Comparison of ENCODE assay signal across 9 mouse cellular contexts in the genomic region with DNA sequence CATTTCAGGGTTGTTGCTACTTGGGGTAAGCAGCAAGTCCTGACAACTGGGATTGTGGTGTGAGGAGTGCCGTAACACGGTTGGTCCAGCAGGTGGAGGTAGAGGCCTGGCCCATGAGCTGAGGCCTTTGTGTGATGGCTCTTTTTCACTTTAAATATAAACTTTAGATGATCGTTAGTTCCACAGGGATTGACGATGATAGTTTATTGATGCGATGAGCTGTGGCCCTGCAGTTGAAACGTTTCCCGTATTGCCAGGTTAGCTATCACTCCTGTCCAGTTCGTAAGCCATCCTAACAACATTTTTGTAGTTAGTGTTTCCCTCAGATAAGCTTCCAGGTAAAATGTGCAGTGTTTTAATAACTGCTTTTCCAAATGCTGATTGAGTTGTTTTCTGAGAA. TPM values are rescaled to one million over a fixed set of nuclear protein-coding genes. Genes with fewer than 3 reads are reported as not detected.
A peak's percentile ranks its signal among the peaks of the same experiment; 100 is the strongest.
DNase-seq lines count a peak whose midpoint lies in the region; ATAC-seq and TF ChIP-seq lines count a peak whose summit lies in the region.
"Had no signal": no experiment of that assay in that cellular context is flagged by ENCODE, and none has a peak within 500 bp of the region (broad histone marks: within the 10 kb centered on the region; RNA-seq: fewer than 3 reads in every experiment).

No protein-coding gene starts in this region.

- H3K9me3 ChIP-seq in forebrain, postnatal 0 days (ENCODE audit: low read length), result no peaks in the 10 kb centered on the region
- H3K9me3 ChIP-seq in intestine, embryonic 15.5 days, result no peaks in the 10 kb centered on the region
- no peaks in the 10 kb centered on the region for H3K9me3 ChIP-seq in neural tube, embryonic 12.5 days
- H3K9me3 ChIP-seq: heart, embryonic 15.5 days had no signal

- WGBS in forebrain, postnatal 0 days, result 67% methylated on average over 8 of the region's 8 CpGs
- 47% methylated on average over 8 of the region's 8 CpGs for WGBS in intestine, embryonic 15.5 days
- WGBS in neural tube, embryonic 12.5 days, result 76% methylated on average over 8 of the region's 8 CpGs

- H3K4me1 ChIP-seq in forebrain, postnatal 0 days (ENCODE audit: insufficient read depth), result no peaks in the 10 kb centered on the region
- H3K4me1 ChIP-seq in intestine, embryonic 15.5 days (replicated peaks), result no peaks in the 10 kb centered on the region
- H3K4me1 ChIP-seq in neural tube, embryonic 12.5 days, result no peaks in the 10 kb centered on the region

- no peak overlapping the region for H3K4me3 ChIP-seq in forebrain, postnatal 0 days (ENCODE audit: low read depth, low read length)
- H3K4me3 ChIP-seq in intestine, embryonic 15.5 days (replicated peaks), result no peak overlapping the region
- H3K4me3 ChIP-seq in neural tube, embryonic 12.5 days, result no peak overlapping the region
- H3K4me3 ChIP-seq: heart, embryonic 15.5 days had no signal

- no peak overlapping the region for H3K4me2 ChIP-seq in forebrain, postnatal 0 days (ENCODE audit: low read depth)
- no peak overlapping the region for H3K4me2 ChIP-seq in intestine, embryonic 15.5 days (replicated peaks)
- H3K4me2 ChIP-seq in neural tube, embryonic 12.5 days (replicated peaks), result no peak overlapping the region
- H3K4me2 ChIP-seq: heart, embryonic 15.5 days had no signal

- peak; percentile 84 for TF ChIP-seq CTCF in forebrain, postnatal 0 days (IDR thresholded peaks at IDR 0.05; ENCODE audit: low read depth)

- DNase-seq in 416B (ENCODE audit: low read depth) (peak; percentile 73), ES-CJ7 (ENCODE audit: low read depth, low spot score) (peak; percentile 44), liver (peak; percentile 80)
- DNase-seq in cerebellum, adult 11-12 months, result peak; percentile 10
- DNase-seq in forebrain, postnatal 0 days, result peak; percentile 65
- DNase-seq in thymus, postnatal 36 days, result peak; percentile 44 to 53

- H3K27me3 ChIP-seq in forebrain, postnatal 0 days (ENCODE audit: insufficient read depth, low read length), result no peaks in the 10 kb centered on the region
- H3K27me3 ChIP-seq in intestine, embryonic 15.5 days (replicated peaks), result no peaks in the 10 kb centered on the region
- no peaks in the 10 kb centered on the region for H3K27me3 ChIP-seq in neural tube, embryonic 12.5 days (replicated peaks)
- H3K27me3 ChIP-seq: heart, embryonic 15.5 days had no signal

- H3K36me3 ChIP-seq in forebrain, postnatal 0 days (ENCODE audit: insufficient read depth), result peaks cover 30% of the 10 kb centered on the region
- no peaks in the 10 kb centered on the region for H3K36me3 ChIP-seq in intestine, embryonic 15.5 days
- peaks cover 45% of the 10 kb centered on the region for H3K36me3 ChIP-seq in neural tube, embryonic 12.5 days

- H3K9ac ChIP-seq in forebrain, postnatal 0 days, result no peak overlapping the region
- H3K9ac ChIP-seq in intestine, embryonic 15.5 days, result no peak overlapping the region
- H3K9ac ChIP-seq in neural tube, embryonic 12.5 days, result no peak overlapping the region
- H3K9ac ChIP-seq: heart, embryonic 15.5 days had no signal

- peak; percentile 58 for ATAC-seq in forebrain, postnatal 0 days
- ATAC-seq in intestine, embryonic 15.5 days, result peak; percentile 76
- peak; percentile 54; the same call in 1 of the 2 replicates for ATAC-seq in neural tube, embryonic 12.5 days (ENCODE audit: low FRiP score, low read depth)

- H3K27ac ChIP-seq in forebrain, postnatal 0 days (ENCODE audit: low read depth, low read length), result no peak overlapping the region
- H3K27ac ChIP-seq in intestine, embryonic 15.5 days, result no peak overlapping the region
- no peak overlapping the region for H3K27ac ChIP-seq in neural tube, embryonic 12.5 days

RNA-seq across cellular contexts. Expression of a gene that starts 46.4 kb away (rescaled TPM):
- total RNA-seq in forebrain, postnatal 0 days (2014; rRNA removed), result 21.0 and 24.7 TPM in 2 replicates
- 1.8 and 3.0 TPM in 2 replicates for polyA plus RNA-seq in forebrain, postnatal 0 days (2015; fragmentation: Nextera tagmentation; extraction: Ambion mirVana)
- polyA plus RNA-seq in intestine, embryonic 15.5 days (2015; fragmentation: Nextera tagmentation; extraction: Ambion mirVana), result 5.0 and 5.9 TPM in 2 replicates
- 15.3 and 19.0 TPM in 2 replicates for polyA plus RNA-seq in neural tube, embryonic 12.5 days (2016; fragmentation: Nextera tagmentation; extraction: Ambion mirVana)

Comparison
In these comparisons a context has a peak if more than half of its experiments do, and no peak if none do; other contexts are left out.
1. DNase-seq: peak in every context shown above with its lines; median percentile 80 in liver; 73 in 416B; 65 in forebrain, postnatal 0 days; 48 in thymus, postnatal 36 days; 44 in ES-CJ7; 10 in cerebellum, adult 11-12 months.